Mouse (Mus musculus): ENCODE measurements at regions not wholly inside any gene's neighbourhood (a gene's known extent, or its start where the extent isn't known, plus 50 kb on each side); places are given as distances from the start of the nearest gene placed in this dataset.

DNA sequence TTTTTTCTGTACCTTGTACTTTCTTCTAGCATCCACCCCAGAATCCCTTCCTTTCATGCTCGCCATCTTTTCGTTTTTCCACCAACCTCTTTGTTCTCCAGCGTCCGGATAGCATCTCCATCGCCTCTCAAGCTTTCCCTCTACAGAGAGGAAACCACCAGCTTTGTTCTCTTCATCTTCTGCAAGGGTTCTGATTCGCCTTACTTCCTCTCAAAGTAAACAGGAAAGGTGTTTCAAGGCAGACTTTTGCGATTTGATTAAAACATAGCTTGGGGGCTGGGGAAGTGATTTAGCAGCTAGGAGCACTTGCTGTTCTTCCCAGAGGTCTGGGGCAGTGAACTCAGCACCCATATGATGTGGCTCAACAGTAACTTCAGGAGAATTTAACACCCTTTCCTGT, 71.4 kb downstream of the Emp1 start:
- no peak for ATAC-seq
- Histone ChIP-seq H3K4me3 (no peak overlapping the region), H3K4me2 (no peak overlapping the region), H3K27me3 (replicated peaks) (no peaks in the 10 kb centered on the region), H3K9ac (no peak overlapping the region), H3K4me1 (no peaks in the 10 kb centered on the region), H3K27ac (no peak overlapping the region), H3K36me3 (no peaks in the 10 kb centered on the region), H3K9me3 (replicated peaks) (no peaks in the 10 kb centered on the region)
- WGBS (ENCODE audit: insufficient replicate concordance): 32% methylated on average over 7 of the region's 7 CpGs

DNA sequence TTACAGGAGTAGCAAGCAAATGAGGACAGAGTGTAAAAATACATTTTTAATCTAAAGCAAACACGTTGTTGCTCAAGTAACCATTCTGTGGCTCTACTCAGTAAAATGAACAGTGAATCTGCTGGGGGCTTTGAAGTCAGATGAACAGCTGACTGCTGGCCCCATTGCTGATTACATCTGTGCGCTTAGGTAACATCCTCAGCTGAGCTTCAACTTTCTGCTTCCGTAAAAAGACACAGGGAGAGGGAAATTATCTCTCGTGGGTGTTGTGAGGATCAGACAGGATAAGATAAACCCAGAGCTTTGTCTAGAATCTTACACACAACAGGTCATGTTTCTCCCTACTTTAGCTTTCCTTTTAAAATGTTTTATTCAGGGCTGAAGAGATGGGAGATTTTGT, 74.0 kb downstream of the Emp1 start:
- ATAC-seq: no peak
- H3K4me3 ChIP-seq: no peak overlapping the region
- no peaks in the 10 kb centered on the region for H3K36me3 ChIP-seq
- H3K4me2 ChIP-seq: no peak overlapping the region
- no peak overlapping the region for H3K9ac ChIP-seq
- no peaks in the 10 kb centered on the region for H3K9me3 ChIP-seq (replicated peaks)
- no peaks in the 10 kb centered on the region for H3K27me3 ChIP-seq (replicated peaks)
- no peak overlapping the region for H3K27ac ChIP-seq
- WGBS (ENCODE audit: insufficient replicate concordance): 48% methylated on average over 4 of the region's 4 CpGs
- H3K4me1 ChIP-seq: no peaks in the 10 kb centered on the region

DNA sequence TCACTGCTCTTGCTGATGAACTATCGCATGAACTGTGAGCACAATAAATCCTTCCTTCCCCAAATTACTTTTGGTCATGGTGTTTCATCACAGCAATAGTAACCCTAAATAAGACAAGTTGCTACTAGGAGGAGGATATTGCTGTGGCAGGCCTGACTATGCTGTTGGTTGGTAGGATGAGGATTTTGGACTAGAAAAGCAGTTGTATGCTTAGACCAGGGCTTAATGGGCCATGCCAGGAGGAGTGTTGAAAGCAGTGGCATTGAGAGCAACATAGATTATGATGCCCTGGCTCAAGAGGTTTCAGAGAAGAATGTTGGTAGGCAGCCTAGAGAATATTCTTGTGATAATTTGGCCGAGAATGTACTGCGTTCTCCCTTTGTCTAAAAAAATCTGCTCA, 75.9 kb downstream of the Emp1 start:
- ATAC-seq: no peak

DNA sequence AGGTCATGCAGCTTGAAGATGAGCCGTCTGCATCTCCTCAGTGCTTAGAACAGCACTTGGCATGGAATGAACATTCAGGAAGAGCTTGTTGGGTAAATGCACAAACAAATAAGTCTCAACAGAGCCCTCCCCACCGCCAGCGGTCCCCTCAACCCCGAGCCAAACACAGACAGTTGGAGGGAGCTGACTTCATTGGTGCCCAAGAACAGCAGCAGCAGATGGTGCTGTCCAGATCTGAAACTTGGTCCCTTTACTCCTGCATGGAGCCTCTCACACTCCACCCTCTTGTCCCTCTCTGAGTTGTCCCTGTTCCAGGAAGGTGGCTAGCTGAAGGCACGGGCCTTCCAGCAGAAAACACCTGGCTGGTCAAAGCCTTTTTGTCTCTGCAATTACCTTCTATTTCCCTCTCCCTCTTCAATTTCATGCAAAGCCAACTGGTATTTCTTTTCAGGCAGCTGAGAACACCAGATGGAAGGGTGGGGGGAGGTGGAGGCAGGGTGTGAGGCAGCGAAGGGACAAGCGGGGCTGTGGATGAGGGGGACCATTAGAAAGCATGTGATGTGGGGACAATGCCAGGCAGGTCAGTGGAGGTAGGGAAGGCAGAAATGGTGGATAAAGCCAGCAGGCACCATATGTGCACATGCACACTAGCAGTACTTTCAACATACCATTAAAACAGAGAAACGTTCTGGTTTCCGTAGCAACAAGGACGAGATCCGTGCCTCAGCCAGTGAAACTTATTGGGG, 79.0 kb downstream of the Emp1 start:
- H3K36me3 ChIP-seq: no peaks in the 10 kb centered on the region

More for the DNA sequence above, 75.9 kb downstream of the Emp1 start:
- WGBS (ENCODE audit: insufficient replicate concordance): 75% methylated on average over 3 of the region's 3 CpGs
- H3K9me3 ChIP-seq (replicated peaks): no peaks in the 10 kb centered on the region
- H3K4me3 ChIP-seq: no peak overlapping the region
- H3K9ac ChIP-seq: no peak overlapping the region
- H3K4me2 ChIP-seq: no peak overlapping the region
- no peak overlapping the region for H3K27ac ChIP-seq
- 0 out of 2 replicates have a peak, but pooled peaks cover under 1% of the 10 kb centered on the region for H3K27me3 ChIP-seq (replicated peaks)
- H3K36me3 ChIP-seq: no peaks in the 10 kb centered on the region
- no peaks in the 10 kb centered on the region for H3K4me1 ChIP-seq

DNA sequence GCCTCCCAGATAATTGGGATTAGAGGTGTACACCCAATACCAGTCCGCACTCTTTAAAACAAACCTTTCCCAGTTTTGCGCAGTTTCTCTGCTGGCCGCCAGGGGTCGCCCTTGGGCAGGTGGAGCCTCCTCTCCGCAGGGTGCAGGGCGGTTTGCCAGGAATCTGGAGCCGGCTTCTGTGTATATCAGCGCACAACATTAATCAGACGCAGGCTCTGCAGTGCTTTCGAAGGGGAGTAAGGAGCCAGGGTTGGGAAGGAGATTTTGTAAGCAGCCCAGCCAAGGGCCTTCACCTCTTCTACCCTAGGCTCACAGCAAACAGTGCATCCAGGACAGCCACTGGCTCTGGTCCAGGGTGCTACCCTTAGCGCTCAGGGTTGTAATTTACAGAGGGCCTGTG, 82.3 kb downstream of the Emp1 start:
- no peaks in the 10 kb centered on the region for H3K9me3 ChIP-seq (replicated peaks)
- peaks cover 11% of the 10 kb centered on the region; the same call in 1 of the 2 replicates for H3K27me3 ChIP-seq (replicated peaks)
- H3K27ac ChIP-seq: no peak overlapping the region
- H3K4me1 ChIP-seq: no peaks in the 10 kb centered on the region
- H3K9ac ChIP-seq: no peak overlapping the region
- 6% methylated on average over 11 of the region's 11 CpGs for WGBS (ENCODE audit: insufficient replicate concordance)
- no peak overlapping the region for H3K4me2 ChIP-seq
- no peaks in the 10 kb centered on the region for H3K36me3 ChIP-seq
- no peak overlapping the region for H3K4me3 ChIP-seq
- peak; percentile 57 for ATAC-seq

More for the DNA sequence above, 79.0 kb downstream of the Emp1 start:
- 72% methylated on average over 11 of the region's 11 CpGs for WGBS (ENCODE audit: insufficient replicate concordance)
- Histone ChIP-seq H3K4me1 (no peaks in the 10 kb centered on the region), H3K9me3 (replicated peaks) (no peaks in the 10 kb centered on the region), H3K4me2 (no peak overlapping the region), H3K27me3 (replicated peaks) (peaks cover 11% of the 10 kb centered on the region; the same call in 1 of the 2 replicates), H3K27ac (no peak overlapping the region), H3K4me3 (no peak overlapping the region), H3K9ac (no peak overlapping the region)
- no peak for ATAC-seq

DNA sequence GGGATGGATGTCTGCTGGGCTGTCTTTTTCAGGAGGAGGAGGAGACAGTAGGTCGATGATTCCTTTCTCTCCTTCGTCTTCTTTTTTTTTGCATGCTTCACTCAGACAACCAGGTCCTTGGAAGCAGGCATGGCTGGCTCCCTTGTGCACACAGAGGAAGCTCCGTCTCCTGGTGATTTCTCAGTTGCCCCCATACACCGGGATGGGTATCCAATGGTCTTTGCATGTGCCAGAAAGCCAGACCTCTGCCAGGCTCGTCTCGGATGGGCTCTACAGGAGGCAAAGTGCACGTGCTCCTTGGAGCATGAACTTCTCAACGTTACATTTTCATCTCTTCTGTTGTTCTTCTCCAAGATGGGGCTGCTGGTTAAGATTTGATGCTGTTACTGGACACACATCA, 82.7 kb downstream of the Emp1 start:
- Histone ChIP-seq H3K9me3 (replicated peaks) (no peaks in the 10 kb centered on the region), H3K27ac (no peak overlapping the region), H3K36me3 (no peaks in the 10 kb centered on the region), H3K4me2 (no peak overlapping the region), H3K4me3 (no peak overlapping the region), H3K4me1 (no peaks in the 10 kb centered on the region), H3K27me3 (replicated peaks) (peaks cover 11% of the 10 kb centered on the region; the same call in 1 of the 2 replicates), H3K9ac (no peak overlapping the region)
- WGBS (ENCODE audit: insufficient replicate concordance): 39% methylated on average over 8 of the region's 8 CpGs
- ATAC-seq: no peak

DNA sequence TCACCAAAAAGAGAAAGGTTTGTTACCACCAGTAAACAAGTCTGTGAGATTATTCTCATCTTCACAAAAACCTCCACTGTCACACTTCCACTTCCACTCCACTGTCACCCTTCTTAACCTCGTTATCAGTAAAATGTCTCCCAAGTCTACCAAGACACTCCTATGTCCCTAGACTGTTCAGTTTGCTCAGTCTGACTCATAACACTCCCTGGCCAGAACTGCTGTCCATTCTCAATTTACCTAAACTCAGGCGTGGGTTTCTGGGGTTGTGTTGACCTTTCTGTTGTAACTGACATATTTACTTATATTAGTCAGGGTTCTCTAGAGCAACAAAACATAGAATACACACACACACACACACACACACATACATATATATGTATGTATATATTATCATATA, 85.5 kb downstream of the Emp1 start:
- H3K4me1 ChIP-seq: 0 out of 2 replicates have a peak, but pooled peaks cover 5% of the 10 kb centered on the region
- 35% methylated on average over 2 of the region's 2 CpGs for WGBS (ENCODE audit: insufficient replicate concordance)
- no peak overlapping the region for H3K9ac ChIP-seq
- ATAC-seq: no peak
- no peak overlapping the region for H3K4me2 ChIP-seq
- no peak overlapping the region for H3K4me3 ChIP-seq
- no peak overlapping the region for H3K27ac ChIP-seq
- H3K36me3 ChIP-seq: no peaks in the 10 kb centered on the region
- no peaks in the 10 kb centered on the region for H3K9me3 ChIP-seq (replicated peaks)
- H3K27me3 ChIP-seq (replicated peaks): peaks cover 11% of the 10 kb centered on the region; the same call in 1 of the 2 replicates

DNA sequence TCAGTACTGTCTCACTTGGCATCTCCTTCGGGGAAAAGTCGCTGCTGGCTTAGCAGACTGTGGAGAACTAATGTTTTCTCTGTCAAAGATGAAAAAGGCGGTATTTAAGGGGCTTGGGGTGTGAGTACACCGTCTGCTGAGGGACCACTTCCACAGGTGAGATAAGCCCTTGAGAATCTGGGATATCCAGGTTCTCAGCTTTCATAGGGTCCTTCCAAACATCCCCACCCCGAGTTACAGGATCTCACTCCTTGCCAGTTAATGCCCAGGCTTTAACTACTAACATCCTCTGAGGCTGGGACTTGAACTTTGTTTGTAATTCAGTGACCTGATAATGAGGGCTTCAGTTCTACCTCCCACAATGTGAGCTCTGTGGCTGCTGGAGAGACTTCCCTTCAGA, 86.9 kb downstream of the Emp1 start:
- H3K36me3 ChIP-seq: no peaks in the 10 kb centered on the region
- H3K9ac ChIP-seq: no peak overlapping the region
- H3K4me2 ChIP-seq: no peak overlapping the region
- H3K27ac ChIP-seq: no peak overlapping the region
- 54% methylated on average over 5 of the region's 5 CpGs for WGBS (ENCODE audit: insufficient replicate concordance)
- no peak for ATAC-seq
- no peaks in the 10 kb centered on the region for H3K9me3 ChIP-seq (replicated peaks)
- H3K4me1 ChIP-seq: 0 out of 2 replicates have a peak, but pooled peaks cover 5% of the 10 kb centered on the region
- peaks cover 4% of the 10 kb centered on the region; the same call in 1 of the 2 replicates for H3K27me3 ChIP-seq (replicated peaks)
- no peak overlapping the region for H3K4me3 ChIP-seq

DNA sequence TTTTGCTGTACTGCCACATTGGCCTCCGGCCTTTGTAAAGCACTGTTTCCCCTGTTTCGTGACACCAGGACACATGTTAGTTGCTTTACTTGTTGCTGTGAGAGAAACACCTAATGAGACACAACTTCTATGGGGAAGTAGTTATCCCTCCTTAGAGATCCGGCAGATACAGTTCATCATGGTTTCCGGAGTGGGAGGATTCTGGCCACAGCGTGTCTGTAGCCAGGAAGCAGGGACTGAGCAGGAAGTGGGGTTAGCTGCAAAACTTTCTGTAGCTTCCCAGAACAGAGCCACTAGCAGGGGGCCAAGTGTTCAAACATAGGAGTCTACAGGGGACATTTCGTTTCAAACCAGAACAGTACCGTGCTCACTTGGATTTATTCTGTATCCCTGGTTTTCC, 88.2 kb downstream of the Emp1 start:
- Histone ChIP-seq H3K27ac (no peak overlapping the region), H3K4me1 (0 out of 2 replicates have a peak, but pooled peaks cover 5% of the 10 kb centered on the region), H3K9me3 (replicated peaks) (no peaks in the 10 kb centered on the region), H3K4me2 (no peak overlapping the region), H3K27me3 (replicated peaks) (no peaks in the 10 kb centered on the region), H3K36me3 (no peaks in the 10 kb centered on the region), H3K9ac (no peak overlapping the region), H3K4me3 (no peak overlapping the region)
- WGBS (ENCODE audit: insufficient replicate concordance): 23% methylated on average over 7 of the region's 7 CpGs
- ATAC-seq: no peak

DNA sequence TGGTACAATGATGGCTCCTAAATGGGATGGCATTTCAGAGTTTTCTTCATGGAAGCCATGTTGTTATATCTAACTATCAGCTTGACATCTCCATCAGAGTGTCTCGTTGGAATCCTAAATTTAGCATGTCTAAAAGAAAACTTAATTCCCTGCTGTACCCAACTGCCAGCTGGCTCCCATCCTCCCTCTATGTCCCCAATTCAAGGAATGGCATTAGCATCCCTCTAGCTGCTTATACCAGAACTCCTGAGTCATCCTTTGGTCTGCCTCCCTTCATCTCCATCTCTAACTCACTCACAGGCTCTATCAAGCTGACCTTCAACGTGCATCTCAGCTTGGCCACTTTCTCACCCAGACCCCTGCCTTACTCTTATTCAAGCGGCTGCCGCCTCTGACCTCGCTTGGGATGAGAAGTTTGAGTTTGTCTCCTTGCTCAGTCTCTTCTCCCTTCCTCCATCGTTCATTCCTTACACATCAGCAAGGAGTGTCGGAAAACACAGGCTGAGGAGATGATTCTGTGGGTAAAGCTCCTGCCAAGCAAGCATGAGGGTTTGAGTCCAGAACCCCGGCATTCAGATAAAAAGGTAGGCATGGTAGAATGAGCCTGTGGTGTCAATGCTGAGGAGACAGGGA, 88.9 kb downstream of the Emp1 start:
- Histone ChIP-seq H3K4me1 (0 out of 2 replicates have a peak, but pooled peaks cover 5% of the 10 kb centered on the region), H3K27ac (no peak overlapping the region), H3K9ac (no peak overlapping the region), H3K4me3 (no peak overlapping the region), H3K9me3 (replicated peaks) (no peaks in the 10 kb centered on the region), H3K36me3 (no peaks in the 10 kb centered on the region), H3K4me2 (no peak overlapping the region), H3K27me3 (replicated peaks) (no peaks in the 10 kb centered on the region)
- no peak for ATAC-seq
- 68% methylated on average over 8 of the region's 8 CpGs for WGBS (ENCODE audit: insufficient replicate concordance)

DNA sequence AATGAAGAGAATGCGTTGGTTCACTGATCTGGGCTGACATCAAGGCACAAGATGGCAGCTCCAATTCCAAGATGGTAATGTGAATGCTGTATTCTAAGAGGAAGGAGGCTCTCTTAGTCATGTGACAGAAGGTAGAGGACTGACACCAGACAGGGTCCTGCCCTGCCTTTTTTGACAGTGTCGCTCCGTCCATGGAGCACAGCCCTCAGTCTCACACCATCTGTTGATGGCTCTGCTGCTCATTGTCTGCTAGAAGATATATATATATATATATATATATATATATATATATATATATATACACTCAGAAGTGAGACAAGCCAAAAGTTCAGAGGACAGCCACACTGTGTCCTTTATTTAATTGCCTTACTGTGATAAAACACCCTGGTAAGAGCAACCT, 90.7 kb downstream of the Emp1 start:
- Histone ChIP-seq H3K4me3 (no peak overlapping the region), H3K36me3 (no peaks in the 10 kb centered on the region), H3K9ac (no peak overlapping the region), H3K27ac (no peak overlapping the region), H3K9me3 (replicated peaks) (no peaks in the 10 kb centered on the region), H3K4me1 (0 out of 2 replicates have a peak, but pooled peaks cover 5% of the 10 kb centered on the region), H3K4me2 (no peak overlapping the region), H3K27me3 (replicated peaks) (no peaks in the 10 kb centered on the region)
- no peak for ATAC-seq
- 87% methylated on average over 3 of the region's 3 CpGs for WGBS (ENCODE audit: insufficient replicate concordance)

DNA sequence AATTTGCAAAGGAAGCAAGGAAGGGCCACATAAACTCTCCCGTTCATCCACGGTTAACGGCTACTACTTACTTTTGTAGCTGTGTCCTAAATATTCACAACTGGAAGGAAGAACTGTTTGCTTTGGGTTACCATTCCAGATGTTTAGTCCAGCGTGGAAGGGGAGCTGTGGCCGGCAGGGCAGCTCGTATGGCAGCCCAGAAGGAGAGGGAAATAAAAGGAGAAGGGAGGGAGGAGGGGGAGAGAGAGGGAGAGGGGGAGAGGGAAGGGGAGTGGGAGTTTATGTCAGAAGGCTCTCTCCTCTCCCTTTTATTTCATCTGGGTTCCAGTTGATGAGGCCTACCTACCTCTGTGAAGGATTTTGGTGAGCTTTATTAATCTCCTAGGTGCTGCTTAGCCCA, 110.2 kb downstream of the Emp1 start:
- Histone ChIP-seq H3K4me1 (no peaks in the 10 kb centered on the region), H3K27me3 (replicated peaks) (no peaks in the 10 kb centered on the region), H3K9ac (no peak overlapping the region), H3K4me3 (no peak overlapping the region), H3K9me3 (replicated peaks) (no peaks in the 10 kb centered on the region), H3K27ac (no peak overlapping the region), H3K36me3 (no peaks in the 10 kb centered on the region), H3K4me2 (no peak overlapping the region)
- 60% methylated on average over 6 of the region's 6 CpGs for WGBS (ENCODE audit: insufficient replicate concordance)
- no peak for ATAC-seq
